Comparison of ENCODE assay signal across 25 mouse cellular contexts in the genomic region with DNA sequence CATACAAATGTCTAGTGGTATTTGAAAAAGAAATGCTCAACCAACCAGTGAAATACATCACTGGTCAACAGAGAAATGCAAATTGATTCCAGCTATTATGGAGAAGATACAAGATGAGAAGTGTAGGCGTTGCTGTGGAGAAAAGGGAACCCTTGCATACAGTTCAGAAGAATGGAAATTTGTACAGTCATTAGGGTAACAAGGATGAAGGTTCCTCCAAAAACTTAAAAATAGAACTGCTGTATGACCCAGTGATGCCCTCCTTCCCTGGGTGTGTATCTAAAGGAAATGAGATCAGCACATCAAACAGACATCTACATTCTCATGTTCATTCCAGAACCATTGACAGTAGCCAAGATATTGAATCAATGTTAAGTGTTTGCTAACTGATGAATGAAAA.
"Had no signal": no experiment of that assay in that cellular context is flagged by ENCODE, and none has a peak within 500 bp of the region (broad histone marks: within the 10 kb centered on the region; RNA-seq: fewer than 3 reads in every experiment).

No protein-coding gene starts in this region.

- H3K9ac ChIP-seq: heart, embryonic 12.5 days; hindbrain, embryonic 13.5 days; hindbrain, embryonic 15.5 days; kidney, embryonic 15.5 days; limb, embryonic 13.5 days; limb, embryonic 15.5 days had no signal

- H3K4me1 ChIP-seq: heart, embryonic 10.5 days; hindbrain, embryonic 10.5 days; hindbrain, embryonic 13.5 days; hindbrain, embryonic 15.5 days; kidney, embryonic 15.5 days; limb, embryonic 13.5 days; limb, embryonic 15.5 days had no signal

- H3K4me2 ChIP-seq: heart, embryonic 12.5 days; hindbrain, embryonic 13.5 days; hindbrain, embryonic 15.5 days; kidney, embryonic 15.5 days; limb, embryonic 13.5 days; limb, embryonic 15.5 days had no signal

- DNase-seq: gastrocnemius, adult 2 months; gastrocnemius, postnatal 10 days; gastrocnemius, postnatal 25 days; heart, adult 18-20 months; heart, postnatal 10 days; heart, postnatal 4 days; kidney, adult 11 months; kidney, adult 2 months; kidney, adult 9 months; kidney, postnatal 14 days; kidney, postnatal 36 days; layer of hippocampus, adult 9-11 months; layer of hippocampus, postnatal 36 days; left cerebral cortex, postnatal 4 days had no signal

- ATAC-seq: hindbrain, postnatal 0 days; intestine, embryonic 16.5 days had no signal

- H3K27me3 ChIP-seq: heart, embryonic 12.5 days; hindbrain, embryonic 15.5 days had no signal

- H3K9me3 ChIP-seq: heart, embryonic 10.5 days; heart, embryonic 12.5 days; hindbrain, embryonic 10.5 days; hindbrain, embryonic 13.5 days; hindbrain, embryonic 15.5 days; kidney, embryonic 15.5 days; limb, embryonic 13.5 days; limb, embryonic 15.5 days had no signal

- H3K4me3 ChIP-seq: gastrocnemius, adult 2 months; heart, embryonic 10.5 days; heart, embryonic 12.5 days; hindbrain, embryonic 10.5 days; hindbrain, embryonic 13.5 days; hindbrain, embryonic 15.5 days; kidney, embryonic 15.5 days; limb, embryonic 13.5 days; limb, embryonic 15.5 days had no signal

- H3K27ac ChIP-seq: gastrocnemius, adult 2 months; heart, embryonic 10.5 days; hindbrain, embryonic 10.5 days; hindbrain, embryonic 13.5 days; hindbrain, embryonic 15.5 days; hindbrain, postnatal 0 days; kidney, embryonic 15.5 days; kidney, postnatal 0 days; limb, embryonic 13.5 days; limb, embryonic 15.5 days had no signal

- H3K36me3 ChIP-seq: heart, embryonic 10.5 days; heart, embryonic 12.5 days; hindbrain, embryonic 10.5 days; hindbrain, embryonic 13.5 days; hindbrain, embryonic 15.5 days; kidney, embryonic 15.5 days; limb, embryonic 13.5 days; limb, embryonic 15.5 days had no signal
